Mouse (Mus musculus) lung, postnatal 0 days (tissue): ENCODE results near the gene Mia.

Source experiments
- CTCF ChIP-seq: IDR thresholded peaks from 2 replicates; pipeline ENCODE4 v1.5.1; 2016; ENCODE audit warnings: antibody characterized with exemption, mild to moderate bottlenecking
- EP300 ChIP-seq: IDR thresholded peaks from 2 replicates; pipeline ENCODE4 v1.6.1; 2016; ENCODE audit warnings: antibody characterized with exemption, mild to moderate bottlenecking, control low read depth

DNA sequence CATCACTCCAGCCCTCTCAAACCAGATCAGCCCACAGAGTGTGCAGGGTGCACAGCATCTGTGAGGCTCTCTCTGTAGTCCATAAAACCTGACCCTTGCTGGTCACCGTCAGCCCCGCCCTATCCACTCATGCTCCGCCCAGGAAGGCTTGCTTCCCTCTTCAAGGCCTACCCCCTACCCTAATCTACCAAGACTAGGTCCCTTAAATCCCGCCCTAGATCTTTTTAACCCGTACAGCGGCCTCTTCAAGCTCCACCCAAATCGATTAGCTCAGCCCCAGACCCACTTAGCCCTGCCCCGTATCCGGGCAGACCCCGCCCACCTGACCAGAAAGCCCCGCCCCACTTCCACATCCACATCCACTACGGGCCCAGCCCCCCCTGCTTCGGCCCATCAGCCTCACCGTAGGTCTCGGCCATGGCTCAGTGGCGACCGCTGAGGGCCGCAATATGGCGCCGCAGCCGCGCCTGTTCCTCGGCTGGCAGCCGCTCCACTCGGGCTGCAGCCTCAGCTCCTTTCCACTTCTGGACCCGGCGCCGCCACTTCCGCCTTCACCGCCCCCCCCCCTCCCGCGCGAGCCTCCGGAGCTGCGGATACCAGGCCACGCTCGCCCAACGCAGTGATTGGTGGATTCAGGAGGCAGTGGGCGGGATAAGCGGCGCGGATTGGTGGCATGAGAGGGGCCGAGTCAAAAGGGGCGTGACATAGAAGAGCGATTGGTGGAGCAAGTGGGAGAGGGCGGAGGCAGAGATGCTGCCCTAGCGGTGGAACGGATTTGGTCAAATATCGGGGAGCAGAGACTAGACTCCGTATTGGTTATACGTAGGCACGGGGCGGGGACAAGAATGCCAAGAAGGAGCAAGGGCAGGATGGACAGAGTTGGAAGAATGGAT, 2.4 kb downstream of the Mia start, which contains the start of gene Rab4b:
- TF ChIP-seq CTCF, result peak; percentile 76
- TF ChIP-seq EP300, result no peak
